Mouse (Mus musculus) midbrain, embryonic 11.5 days (tissue): ENCODE measurements around the gene Nlrp4f. TPM values are rescaled to one million over a fixed set of nuclear protein-coding genes. Genes with fewer than 3 reads are reported as not detected.

Experiments used
- ATAC-seq: fragments of 200-750 bp; cut with Nextera tagmentation; 2 replicates; pipeline ENCODE4 v1.8.0; 2017; ENCODE audit warnings: moderate TSS enrichment, moderate library complexity; ENCODE audit not compliant: low FRiP score
- DNase-seq: peaks from one replicate; pipeline ENCODE4 v3.0.0; 2015; ENCODE audit warnings: low spot score; ENCODE audit errors: missing footprints
- H3K27ac ChIP-seq: fragments of 300-500 bp; sonication (generic); 2 replicates; pipeline ENCODE4 v1.5.1; 2014; ENCODE audit warnings: low read depth, low read length
- H3K27me3 ChIP-seq: fragments of 300-500 bp; sonication (generic); 2 replicates; pipeline ENCODE4 v1.6.1; 2014; ENCODE audit warnings: mild to moderate bottlenecking, low read length, moderate library complexity, mixed read lengths; ENCODE audit not compliant: control insufficient read depth, insufficient read depth
- H3K36me3 ChIP-seq: fragments of 300-500 bp; sonication (generic); 2 replicates; pipeline ENCODE4 v1.6.1; 2014; ENCODE audit warnings: mild to moderate bottlenecking, low read length, moderate library complexity, mixed read lengths; ENCODE audit not compliant: control insufficient read depth, insufficient read depth
- H3K4me1 ChIP-seq: fragments of 300-500 bp; sonication (generic); 2 replicates; pipeline ENCODE4 v1.6.1; 2014; ENCODE audit warnings: low read length; ENCODE audit not compliant: control insufficient read depth, insufficient read depth
- H3K4me2 ChIP-seq: fragments of 300-500 bp; sonication (generic); 2 replicates; pipeline ENCODE4 v1.6.1; 2014; ENCODE audit warnings: mild to moderate bottlenecking, moderate library complexity
- H3K4me3 ChIP-seq: fragments of 300-500 bp; sonication (generic); 2 replicates; pipeline ENCODE4 v1.5.1; 2014; ENCODE audit warnings: low read depth, low read length
- H3K9ac ChIP-seq: fragments of 300-500 bp; sonication (generic); 2 replicates; pipeline ENCODE4 v1.6.1; 2014; ENCODE audit warnings: low read length
- H3K9me3 ChIP-seq: fragments of 300-500 bp; sonication (generic); 2 replicates; pipeline ENCODE4 v1.6.1; 2016; ENCODE audit warnings: low read length; ENCODE audit not compliant: control insufficient read depth
- WGBS: fragments of 180-500 bp; shearing (Covaris S2); extraction: QIAGEN DNeasy Blood & Tissue Kit; methylation state at CpG from one replicate; pipeline ENCODE4 v1.1.7; 2014; 5-methylcytosine and 5-hydroxymethylcytosine counted together
- polyA plus RNA-seq: library from polyadenylated mRNA; unstranded; fragments of >200 nt; fragmentation: Nextera tagmentation; extraction: Ambion mirVana; gene quantifications from 2 replicates; pipeline ENCODE4 v1.2.1, GENCODE M21; 2014

The Nlrp4f gene
- polyA plus RNA-seq: not detected in 2 replicates

GRCm38 (mm10) chr13:65205877-65206276 lies at the start of gene Nlrp4f:
Gene Nlrp4f (minus strand): TSS chr13:65205977.
- WGBS: 83% methylated on average over 10 of the region's 10 CpGs
- H3K27ac ChIP-seq: no peak within 1 kb of the TSS
- no peaks in the 10 kb centered on the region; the same call in 1 of the 2 replicates for H3K9me3 ChIP-seq
- H3K4me3 ChIP-seq: no peak within 1 kb of the TSS
- H3K4me1 ChIP-seq: no peaks in the 10 kb centered on the region
- H3K4me2 ChIP-seq: no peak within 1 kb of the TSS
- DNase-seq (no peak), ATAC-seq (no peak)
- no peaks in the 10 kb centered on the region for H3K27me3 ChIP-seq
- no peak within 1 kb of the TSS for H3K9ac ChIP-seq
- no peaks in the 10 kb centered on the region for H3K36me3 ChIP-seq

- Histone ChIP-seq H3K4me1 (peaks cover 6% of the 10 kb centered on the region; the same call in 1 of the 2 replicates), H3K4me2 (no peak overlapping the region), H3K4me3 (no peak overlapping the region), H3K36me3 (no peaks in the 10 kb centered on the region), H3K9ac (no peak overlapping the region), H3K9me3 (peaks cover 28% of the 10 kb centered on the region), H3K27ac (no peak overlapping the region), H3K27me3 (no peaks in the 10 kb centered on the region)
- WGBS: 96% methylated on average over 4 of the region's 4 CpGs
- no peak for ATAC-seq
- no peak for DNase-seq
Measured at GRCm38 (mm10) chr13:65243273-65243672, 37.5 kb upstream of the Nlrp4f start.

- peaks cover 26% of the 10 kb centered on the region for H3K9me3 ChIP-seq
- WGBS: 42% methylated on average over 27 of the region's 27 CpGs
- H3K4me2 ChIP-seq: peak overlapping the region; percentile 81
- peak overlapping the region; percentile 72 for H3K4me3 ChIP-seq
- ATAC-seq (no peak), DNase-seq (no peak)
- no peak overlapping the region for H3K27ac ChIP-seq
- no peaks in the 10 kb centered on the region for H3K36me3 ChIP-seq
- H3K9ac ChIP-seq: no peak overlapping the region
- peaks cover 6% of the 10 kb centered on the region; the same call in 1 of the 2 replicates for H3K4me1 ChIP-seq
- H3K27me3 ChIP-seq: no peaks in the 10 kb centered on the region
Measured at GRCm38 (mm10) chr13:65242319-65242787, 36.6 kb upstream of the Nlrp4f start.

- Histone ChIP-seq H3K4me2 (peak overlapping the region; percentile 81), H3K4me3 (peak overlapping the region; percentile 72), H3K27me3 (no peaks in the 10 kb centered on the region), H3K36me3 (no peaks in the 10 kb centered on the region), H3K4me1 (peaks cover 6% of the 10 kb centered on the region; the same call in 1 of the 2 replicates), H3K9me3 (peaks cover 31% of the 10 kb centered on the region), H3K27ac (peak overlapping the region; percentile 79; the same call in 1 of the 2 replicates), H3K9ac (peak overlapping the region; percentile 68)
- 4% methylated on average over 49 of the region's 51 CpGs for WGBS
- ATAC-seq: peak; percentile 27
- DNase-seq: peak; percentile 87
Measured at GRCm38 (mm10) chr13:65241627-65242318, 36.0 kb upstream of the Nlrp4f start.

- H3K27ac ChIP-seq: peak overlapping the region; percentile 79
- peak overlapping the region; percentile 72 for H3K4me3 ChIP-seq
- peak overlapping the region; percentile 81 for H3K4me2 ChIP-seq
- H3K36me3 ChIP-seq: no peaks in the 10 kb centered on the region
- H3K4me1 ChIP-seq: peaks cover 6% of the 10 kb centered on the region; the same call in 1 of the 2 replicates
- WGBS: under 1% methylated on average over 45 of the region's 45 CpGs
- peaks cover 30% of the 10 kb centered on the region for H3K9me3 ChIP-seq
- no peaks in the 10 kb centered on the region for H3K27me3 ChIP-seq
- DNase-seq (peak; percentile 100), ATAC-seq (peak; percentile 83)
- H3K9ac ChIP-seq: peak overlapping the region; percentile 68
Measured at GRCm38 (mm10) chr13:65241099-65241626, 35.4 kb upstream of the Nlrp4f start.

- H3K9ac ChIP-seq: peak overlapping the region; percentile 68
- peak; percentile 94 for ATAC-seq
- H3K4me3 ChIP-seq: peak overlapping the region; percentile 72
- H3K27ac ChIP-seq: peak overlapping the region; percentile 79
- no peaks in the 10 kb centered on the region for H3K36me3 ChIP-seq
- WGBS: 1% methylated on average over 28 of the region's 28 CpGs
- peak; percentile 99 for DNase-seq
- H3K9me3 ChIP-seq: peaks cover 25% of the 10 kb centered on the region
- peak overlapping the region; percentile 81 for H3K4me2 ChIP-seq
- H3K4me1 ChIP-seq: peaks cover 6% of the 10 kb centered on the region; the same call in 1 of the 2 replicates
- H3K27me3 ChIP-seq: no peaks in the 10 kb centered on the region
Measured at GRCm38 (mm10) chr13:65240509-65241098, 34.8 kb upstream of the Nlrp4f start.

GRCm38 (mm10) chr13:65237211-65237610 lies 31.4 kb upstream of the Nlrp4f start:
- WGBS: 78% methylated on average over 9 of the region's 9 CpGs

GRCm38 (mm10) chr13:65226657-65227056 lies 20.9 kb upstream of the Nlrp4f start:
- no peaks in the 10 kb centered on the region; the same call in 1 of the 2 replicates for H3K9me3 ChIP-seq
- DNase-seq (no peak), ATAC-seq (no peak)
- H3K4me2 ChIP-seq: no peak overlapping the region
- no peak overlapping the region for H3K4me3 ChIP-seq
- WGBS: 88% methylated on average over 2 of the region's 2 CpGs
- H3K27ac ChIP-seq: no peak overlapping the region
- no peak overlapping the region for H3K9ac ChIP-seq
- H3K4me1 ChIP-seq: no peaks in the 10 kb centered on the region
- H3K27me3 ChIP-seq: no peaks in the 10 kb centered on the region
- no peaks in the 10 kb centered on the region for H3K36me3 ChIP-seq

More at GRCm38 (mm10) chr13:65237211-65237610, 31.4 kb upstream of the Nlrp4f start:
- Histone ChIP-seq H3K9ac (no peak overlapping the region), H3K27me3 (no peaks in the 10 kb centered on the region), H3K27ac (no peak overlapping the region), H3K4me2 (no peak overlapping the region), H3K36me3 (no peaks in the 10 kb centered on the region), H3K4me3 (no peak overlapping the region), H3K4me1 (peaks cover 4% of the 10 kb centered on the region; the same call in 1 of the 2 replicates), H3K9me3 (peaks cover 5% of the 10 kb centered on the region)
- no peak for DNase-seq
- ATAC-seq: no peak

- no peak for ATAC-seq
- H3K4me1 ChIP-seq: no peaks in the 10 kb centered on the region
- H3K4me2 ChIP-seq: no peak overlapping the region
- 71% methylated on average over 6 of the region's 6 CpGs for WGBS
- no peak overlapping the region for H3K4me3 ChIP-seq
- H3K9ac ChIP-seq: no peak overlapping the region
- no peaks in the 10 kb centered on the region for H3K36me3 ChIP-seq
- no peaks in the 10 kb centered on the region for H3K27me3 ChIP-seq
- DNase-seq: no peak
- H3K27ac ChIP-seq: no peak overlapping the region
- no peaks in the 10 kb centered on the region; the same call in 1 of the 2 replicates for H3K9me3 ChIP-seq
Measured at GRCm38 (mm10) chr13:65225945-65226344, 20.2 kb upstream of the Nlrp4f start.
